Mouse (Mus musculus) skeletal muscle tissue, adult 2 months (tissue): ENCODE data around the gene Tpcn2.

Experiments
- DNase-seq: peaks from one replicate; pipeline ENCODE4 v3.0.0-alpha.2; 2012; ENCODE audit warnings: low read depth, low spot score

The Tpcn2 gene

GRCm38 (mm10) chr7:145283487-145284187, at the start of gene Tpcn2:
Gene Tpcn2 (minus strand): TSS chr7:145284011.
- peak; percentile 89 for DNase-seq

GRCm38 (mm10) chr7:145332376-145333041, 48.7 kb upstream of the Tpcn2 start:
- no peak for DNase-seq

DNA sequence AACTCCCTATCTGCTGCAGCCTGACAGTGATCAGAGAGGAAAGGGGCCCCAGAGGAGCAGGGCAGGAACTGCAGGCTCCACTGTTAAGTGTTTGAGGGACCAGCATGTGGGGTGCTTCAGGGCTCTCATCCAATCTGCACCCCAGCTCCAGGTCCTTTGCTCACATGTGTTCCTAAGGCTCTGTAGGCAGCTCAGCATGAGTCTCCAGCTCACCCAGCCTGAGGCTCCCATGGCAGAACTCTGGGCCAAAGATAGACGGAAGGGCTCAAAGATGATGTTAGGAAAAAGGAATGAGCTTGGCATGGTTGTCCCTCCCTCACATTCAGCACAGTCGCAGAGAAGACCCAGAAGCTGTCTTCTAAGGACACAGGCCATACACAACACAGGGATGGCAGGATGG, 46.8 kb upstream of the Tpcn2 start:
- DNase-seq: no peak

DNA sequence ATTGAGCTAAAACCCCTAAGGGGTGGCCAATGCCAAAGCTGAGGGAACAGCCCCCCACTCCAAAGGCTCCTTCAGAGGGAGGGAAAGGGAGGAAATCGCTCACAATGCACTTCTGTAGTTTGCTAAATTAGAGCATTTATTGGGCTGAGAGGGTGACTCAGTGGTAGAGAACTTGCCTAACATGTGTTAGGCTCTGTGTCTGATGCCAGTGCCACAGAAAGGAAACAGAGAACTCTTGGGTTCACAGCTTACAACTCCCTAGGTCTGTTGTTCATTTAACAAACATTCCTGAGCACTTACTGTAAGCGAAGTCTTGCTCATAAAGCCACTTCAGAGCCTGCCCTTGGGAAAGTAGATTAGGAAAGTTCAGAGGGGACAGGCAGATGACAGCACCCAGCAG, 46.2 kb upstream of the Tpcn2 start:
- no peak for DNase-seq

DNA sequence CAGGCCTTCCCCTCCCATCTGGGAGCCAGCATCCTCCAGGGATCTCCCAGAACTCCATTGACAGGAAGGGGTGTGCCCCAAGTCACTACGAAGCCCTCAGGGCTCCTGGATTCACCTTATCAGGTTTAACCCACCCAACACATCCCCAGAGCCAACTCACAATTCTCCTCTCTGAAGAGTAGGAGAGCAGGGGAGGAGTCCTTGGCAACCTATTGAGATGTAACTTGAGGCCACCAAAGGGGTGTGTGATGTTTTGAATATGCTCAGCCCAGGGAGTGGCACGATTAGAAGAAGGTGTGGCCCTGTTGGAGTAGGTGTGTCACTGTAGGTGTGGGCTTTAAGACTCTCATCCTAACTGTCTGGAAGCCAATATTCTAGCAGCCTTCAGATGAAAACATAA, 41.9 kb upstream of the Tpcn2 start:
- DNase-seq: no peak

DNA sequence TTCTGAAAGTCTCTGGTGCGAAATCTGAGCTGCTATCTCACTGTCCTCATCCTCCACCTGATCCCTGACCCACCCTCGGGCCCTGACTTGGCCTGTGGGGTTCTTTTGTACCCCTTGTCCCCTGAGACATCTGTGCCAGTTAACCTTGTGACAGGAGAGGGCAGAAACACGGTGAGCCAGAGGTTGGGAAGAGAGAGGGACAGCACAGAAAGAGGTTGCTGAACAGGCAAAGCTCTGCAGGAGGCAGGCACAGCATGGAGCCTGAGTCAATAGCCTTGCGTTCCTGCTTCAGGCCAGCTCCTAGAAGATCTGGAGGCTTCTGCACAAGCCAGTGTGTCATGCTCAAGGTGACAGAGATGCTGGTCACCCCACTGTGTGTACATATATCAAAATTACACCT, 39.8 kb upstream of the Tpcn2 start:
- DNase-seq: no peak

- DNase-seq: no peak
These were observed 35.7 kb upstream of the Tpcn2 start for GRCm38 (mm10) chr7:145319481-145319880.

- no peak for DNase-seq
These were observed 33.7 kb upstream of the Tpcn2 start for GRCm38 (mm10) chr7:145317522-145317921.

GRCm38 (mm10) chr7:145314785-145315411, 31.1 kb upstream of the Tpcn2 start, which contains the start of gene Mrgprd:
Gene Mrgprd (plus strand): TSS chr7:145314835.
- DNase-seq: no peak

DNA sequence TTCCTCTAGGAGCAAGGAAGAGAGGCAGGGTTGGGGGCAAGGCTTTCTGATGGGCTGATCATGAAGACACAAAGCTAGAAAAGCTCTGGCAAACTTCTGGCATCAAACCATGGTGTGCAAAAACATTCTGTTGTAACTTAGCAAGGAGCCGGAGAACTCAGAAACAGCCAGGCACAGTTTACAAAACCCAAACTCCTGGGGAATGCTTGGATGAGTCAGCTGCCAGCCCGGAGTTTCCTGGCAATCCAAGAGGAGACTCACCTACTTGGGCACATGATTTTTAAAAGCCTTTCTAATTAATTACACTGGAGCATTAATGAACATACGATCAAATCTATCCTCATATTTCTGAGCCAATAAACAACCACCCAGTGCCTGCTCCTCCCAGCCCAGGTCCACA, 28.3 kb upstream of the Tpcn2 start:
- no peak for DNase-seq

DNA sequence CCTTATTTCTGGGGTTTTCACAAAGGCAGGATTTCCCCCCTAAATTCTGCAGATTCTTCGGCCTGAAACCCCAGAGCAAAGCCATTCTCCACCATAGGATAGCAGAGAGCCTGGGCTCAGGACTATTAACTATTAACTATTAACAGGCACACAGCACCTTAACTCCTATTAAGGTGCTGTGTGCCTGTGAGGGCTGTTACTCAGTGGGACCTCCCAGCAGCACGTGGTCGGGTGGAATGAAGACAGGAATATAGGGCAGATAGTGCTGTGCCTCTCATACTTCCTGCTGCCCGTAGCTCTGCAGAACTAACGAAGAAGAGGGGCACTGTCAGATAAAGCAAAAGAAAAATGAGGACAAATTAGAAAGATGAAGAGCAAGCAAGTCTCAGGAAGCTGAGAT, 26.7 kb upstream of the Tpcn2 start:
- no peak for DNase-seq

DNA sequence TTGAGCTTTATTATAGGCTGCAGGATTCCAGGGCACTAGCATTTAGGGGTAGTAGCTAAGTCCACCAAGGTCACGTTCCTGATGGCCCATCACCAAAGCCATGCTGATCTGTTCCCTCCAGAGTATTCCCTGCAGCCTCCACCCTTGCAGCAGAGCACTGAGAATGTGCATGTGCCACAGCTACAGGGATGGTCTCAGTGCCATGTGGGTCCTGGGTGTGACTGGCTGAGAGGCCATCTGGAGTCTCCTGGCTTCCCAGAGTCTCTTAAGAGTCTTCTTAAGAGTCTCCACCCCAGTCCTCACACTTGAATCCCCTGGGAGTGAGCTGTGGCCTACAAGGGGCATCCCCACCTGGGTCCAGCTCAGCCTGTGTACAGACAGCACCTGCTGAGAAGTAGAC, 26.1 kb upstream of the Tpcn2 start:
- DNase-seq: no peak

- DNase-seq: no peak
These were observed 25.1 kb upstream of the Tpcn2 start for GRCm38 (mm10) chr7:145308866-145309265.

- no peak for DNase-seq
These were observed 24.4 kb upstream of the Tpcn2 start for GRCm38 (mm10) chr7:145308061-145308675.

DNA sequence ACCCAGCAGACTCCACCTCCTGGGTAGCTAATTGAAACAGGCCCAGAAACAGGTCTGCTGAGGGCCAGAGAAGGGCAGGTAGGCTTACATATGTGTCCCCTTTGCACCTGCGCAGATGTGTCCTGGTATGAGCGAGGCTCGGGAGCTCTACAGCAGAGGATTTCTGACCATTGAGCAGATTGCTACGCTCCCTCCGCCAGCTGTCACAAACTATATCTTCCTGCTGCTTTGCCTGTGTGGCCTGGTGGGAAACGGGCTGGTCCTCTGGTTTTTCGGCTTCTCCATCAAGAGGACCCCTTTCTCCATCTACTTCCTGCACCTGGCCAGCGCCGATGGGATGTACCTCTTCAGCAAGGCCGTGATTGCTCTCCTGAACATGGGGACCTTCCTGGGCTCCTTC, 23.8 kb upstream of the Tpcn2 start:
- no peak for DNase-seq

GRCm38 (mm10) chr7:145304153-145304552, 20.3 kb upstream of the Tpcn2 start:
- no peak for DNase-seq

DNA sequence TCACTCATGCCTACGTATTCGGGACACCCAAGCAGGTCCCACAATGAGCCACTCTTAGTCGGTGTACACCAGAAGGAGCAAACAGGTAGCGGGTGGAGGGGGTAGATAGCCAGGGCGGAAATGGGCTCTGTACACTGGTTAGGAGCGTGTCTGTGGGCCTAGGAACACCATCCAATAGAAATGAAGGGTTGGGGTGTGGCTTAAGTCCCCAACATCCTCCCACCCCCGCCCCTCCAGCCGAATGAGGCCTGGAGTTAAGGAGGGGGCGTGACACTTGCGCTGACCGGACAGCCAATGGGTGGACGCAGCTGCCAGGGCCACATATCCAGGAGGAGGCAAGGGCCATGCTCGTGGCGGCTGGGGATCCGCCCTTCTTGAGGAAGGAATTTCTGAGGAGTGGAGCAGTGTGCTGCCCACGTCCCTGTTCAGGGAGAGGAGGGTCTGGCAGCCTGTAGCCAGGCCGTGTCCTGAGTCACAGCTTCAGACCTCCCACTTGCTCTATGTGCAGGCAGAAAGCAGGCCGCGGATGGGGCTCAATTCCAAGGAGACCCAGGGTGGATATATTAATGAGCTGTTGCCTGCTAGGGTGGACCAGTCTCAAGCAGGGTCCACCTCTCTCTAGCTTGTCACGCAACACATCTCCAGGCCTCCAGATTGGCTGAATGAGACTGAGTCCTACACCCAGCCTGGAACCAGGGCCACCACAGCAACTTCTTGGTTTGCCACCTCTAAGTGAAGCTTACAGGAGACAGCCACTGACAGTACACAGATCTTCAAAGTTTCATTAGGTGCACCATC, 18.9 kb upstream of the Tpcn2 start:
- peak; percentile 76 for DNase-seq

DNA sequence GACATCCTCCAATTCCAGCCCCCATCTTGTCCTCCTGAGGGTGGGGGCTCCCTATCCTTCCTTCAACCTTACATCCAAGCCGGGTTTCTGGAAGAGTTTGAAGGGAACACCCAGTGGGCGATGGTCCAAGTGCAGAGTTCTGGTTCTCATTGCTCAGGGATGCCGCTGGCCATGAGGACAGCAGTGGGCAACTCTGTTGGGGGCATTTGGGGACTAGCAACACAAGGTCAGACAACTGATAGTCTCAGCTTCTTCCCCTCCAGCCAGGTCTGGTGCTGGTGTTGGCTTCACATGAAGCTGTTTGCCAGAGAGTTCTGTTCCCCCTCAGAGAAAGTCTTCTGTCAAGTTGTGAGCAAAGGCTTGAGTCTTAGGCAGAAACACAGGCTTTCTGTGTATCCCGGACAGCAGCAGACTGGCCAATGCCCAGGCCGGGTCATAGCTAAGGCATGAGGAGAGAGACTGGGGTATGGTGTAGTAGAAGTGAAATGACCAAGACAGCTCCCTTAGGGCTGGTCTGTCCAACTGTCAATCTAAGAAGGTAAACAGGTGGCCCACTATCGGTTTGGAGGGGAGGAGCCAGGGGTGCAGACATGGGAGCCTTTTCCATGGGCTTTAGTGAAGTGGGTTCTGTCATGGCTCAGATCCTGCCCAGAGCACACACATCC, 17.7 kb upstream of the Tpcn2 start:
- peak; percentile 51 for DNase-seq

DNA sequence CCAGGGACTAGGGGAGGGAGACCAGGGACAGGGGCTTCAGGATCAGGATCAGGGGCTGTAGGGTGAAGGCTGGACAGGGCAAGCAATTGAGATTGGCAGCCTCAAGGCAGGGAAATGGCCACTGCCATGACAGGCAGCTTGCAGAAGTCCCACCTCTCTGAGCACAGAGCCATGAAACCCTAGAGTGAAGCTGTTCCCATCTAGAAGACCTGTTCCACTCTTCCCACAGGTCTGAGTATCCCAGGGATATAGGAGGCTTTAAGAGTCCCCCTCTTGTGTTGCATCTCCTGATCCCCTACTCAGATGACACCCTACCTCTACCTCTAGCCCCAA, 17.2 kb upstream of the Tpcn2 start:
- DNase-seq: no peak

DNA sequence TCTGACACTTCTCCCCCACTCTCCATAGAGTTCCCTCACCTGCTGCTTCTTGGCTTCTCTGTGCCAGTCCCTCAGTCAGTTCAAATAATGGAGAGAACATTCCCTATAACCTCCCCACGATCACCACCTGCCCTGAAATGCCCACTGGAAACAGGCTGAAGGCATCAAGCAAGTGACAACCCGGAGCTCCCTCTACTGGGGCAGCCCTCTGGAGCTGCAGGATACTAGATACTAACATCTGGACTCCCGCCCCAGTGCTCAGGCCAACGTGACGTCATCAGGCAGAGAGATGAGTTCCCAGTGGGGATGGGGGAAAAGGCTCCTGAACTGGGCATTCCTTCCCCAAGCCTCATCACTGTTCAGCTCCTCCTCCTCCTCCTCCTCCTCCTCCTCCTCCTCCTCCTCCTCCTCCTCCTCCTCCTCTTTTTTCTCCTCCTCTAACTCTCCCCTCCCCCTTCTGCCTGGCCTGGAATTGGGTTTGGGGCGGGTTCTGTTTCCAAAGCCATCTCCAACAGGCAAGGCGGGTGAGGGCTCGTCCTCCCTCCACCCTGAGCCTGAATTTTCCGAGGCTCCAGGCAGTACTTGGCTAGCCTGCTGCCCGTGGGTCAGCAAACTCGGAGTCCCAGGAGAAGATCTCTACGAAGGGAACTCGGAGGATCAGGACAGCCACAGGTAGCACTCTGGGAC, 16.7 kb upstream of the Tpcn2 start, which contains the start of gene Mrgprf:
Gene Mrgprf (plus strand): TSS at position 508 of the 687 bp plus-strand sequence.
- DNase-seq: peak; percentile 93
